Mouse (Mus musculus) kidney, adult 2 months (tissue): ENCODE measurements around the gene Gon4l. TPM values are rescaled to one million over a fixed set of nuclear protein-coding genes. Genes with fewer than 3 reads are reported as not detected.

Source experiments
- DNase-seq: peaks from one replicate; pipeline ENCODE4 v3.0.0; 2021
- H3K27ac ChIP-seq: fragments of 200-500 bp; 2 replicates; pipeline ENCODE4 v1.5.1; 2012; ENCODE audit warnings: low read depth, low read length, control low read depth, inconsistent platforms; ENCODE audit not compliant: insufficient read depth
- H3K27me3 ChIP-seq: fragments of 200-500 bp; replicated peaks from 2 replicates; pipeline ENCODE4 v1.6.1; 2012; ENCODE audit warnings: mild to moderate bottlenecking, moderate library complexity, low read length, inconsistent platforms; ENCODE audit not compliant: control insufficient read depth, insufficient read depth
- H3K36me3 ChIP-seq: fragments of 200-500 bp; 2 replicates; pipeline ENCODE4 v1.6.1; 2012; ENCODE audit warnings: mild to moderate bottlenecking, moderate library complexity, low read length, inconsistent platforms; ENCODE audit not compliant: control insufficient read depth, insufficient read depth
- H3K4me1 ChIP-seq: fragments of 200-500 bp; 2 replicates; pipeline ENCODE4 v1.6.1; 2011; ENCODE audit warnings: low read length; ENCODE audit not compliant: control insufficient read depth, insufficient read depth
- H3K4me3 ChIP-seq: fragments of 200-500 bp; 2 replicates; pipeline ENCODE4 v1.5.1; 2011; ENCODE audit warnings: mild to moderate bottlenecking, low read depth, low read length, control low read depth; ENCODE audit not compliant: insufficient read depth
- CTCF ChIP-seq: fragments of 200-500 bp; conservative IDR thresholded peaks from 2 replicates; pipeline ENCODE4 v1.5.1; 2011; ENCODE audit warnings: low read depth, mild to moderate bottlenecking, control low read depth, low read length, moderate library complexity, mixed read lengths; ENCODE audit not compliant: insufficient read depth, insufficient read length
- POLR2A ChIP-seq: fragments of 200-500 bp; IDR thresholded peaks from one replicate; pipeline ENCODE4 v1.6.1; 2011; ENCODE audit warnings: low read depth, low read length, control low read depth
- WGBS: fragments of 180-500 bp; shearing (Covaris S2); methylation state at CpG from one replicate; pipeline ENCODE4 v1.1.7; 2018; 5-methylcytosine and 5-hydroxymethylcytosine counted together
- polyA plus RNA-seq: library from polyadenylated mRNA; depleted of rRNA; stranded (reverse); fragments of >200 nt; gene quantifications from 2 replicates; pipeline ENCODE4 v1.2.3, GENCODE M21; 2012

The Gon4l gene
- polyA plus RNA-seq, 1 experiment, result 11.8 TPM

DNA sequence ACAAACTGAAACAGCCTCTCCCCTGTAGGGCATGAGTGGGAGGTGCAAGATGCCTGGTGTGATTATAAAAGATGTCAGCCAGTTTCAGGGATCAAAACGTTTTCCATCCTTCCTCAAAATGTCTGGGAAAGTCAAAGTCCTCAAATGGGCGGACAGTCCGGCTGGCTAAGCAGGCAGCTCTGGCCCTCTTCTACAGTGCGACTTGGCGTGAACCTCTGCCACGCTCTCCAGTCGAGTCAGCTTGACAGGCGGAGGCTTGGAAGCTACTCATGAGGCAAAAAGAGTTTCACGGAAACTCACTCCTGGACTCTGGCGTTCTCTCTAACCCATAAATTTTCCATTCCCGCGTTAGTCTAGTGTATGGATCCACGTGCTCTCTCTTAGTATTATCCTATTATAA, 84.0 kb downstream of the Gon4l start:
- Histone ChIP-seq H3K4me1 (peaks cover 3% of the 10 kb centered on the region; the same call in 1 of the 2 replicates), H3K27me3 (no peaks in the 10 kb centered on the region), H3K4me3 (no peak overlapping the region), H3K36me3 (no peaks in the 10 kb centered on the region), H3K27ac (no peak overlapping the region)
- WGBS, result 36% methylated on average over 13 of the region's 13 CpGs
- DNase-seq, result peak; percentile 57
- TF ChIP-seq CTCF (no peak), POLR2A (no peak)

DNA sequence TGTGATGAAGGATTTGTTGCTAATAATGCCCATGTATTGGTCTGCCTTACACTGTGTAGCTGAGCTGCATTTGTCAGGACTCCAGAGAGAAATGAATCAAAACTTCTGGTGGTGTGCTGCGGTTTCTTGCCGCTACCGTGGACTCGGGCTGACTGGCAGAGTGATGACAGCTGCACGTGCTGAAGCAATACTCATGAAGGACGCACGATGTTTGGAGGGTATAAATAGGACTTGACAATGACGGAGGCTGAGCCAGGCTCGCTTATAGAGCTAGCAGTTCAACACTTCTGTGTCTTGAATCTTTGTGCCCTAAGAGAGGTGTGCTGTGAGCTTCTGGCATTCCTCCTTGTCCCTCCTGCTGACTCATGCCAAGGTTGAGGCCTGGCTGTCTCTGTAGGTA, 86.4 kb downstream of the Gon4l start:
- 96% methylated on average over 9 of the region's 9 CpGs for WGBS
- TF ChIP-seq CTCF (no peak), POLR2A (no peak)
- no peak overlapping the region for H3K4me3 ChIP-seq
- no peaks in the 10 kb centered on the region for H3K36me3 ChIP-seq
- H3K27me3 ChIP-seq, result no peaks in the 10 kb centered on the region
- no peak overlapping the region for H3K27ac ChIP-seq
- no peak for DNase-seq
- peaks cover 3% of the 10 kb centered on the region; the same call in 1 of the 2 replicates for H3K4me1 ChIP-seq

- H3K27ac ChIP-seq, result no peak overlapping the region
- no peaks in the 10 kb centered on the region for H3K27me3 ChIP-seq
- no peaks in the 10 kb centered on the region for H3K36me3 ChIP-seq
- 83% methylated on average over 8 of the region's 8 CpGs for WGBS
- H3K4me1 ChIP-seq, result no peaks in the 10 kb centered on the region
- H3K4me3 ChIP-seq, result no peak overlapping the region
- no peak for DNase-seq
- TF ChIP-seq POLR2A, result no peak
- no peak for TF ChIP-seq CTCF
These were observed 89.1 kb downstream of the Gon4l start for GRCm38 (mm10) chr3:88923989-88924591.

DNA sequence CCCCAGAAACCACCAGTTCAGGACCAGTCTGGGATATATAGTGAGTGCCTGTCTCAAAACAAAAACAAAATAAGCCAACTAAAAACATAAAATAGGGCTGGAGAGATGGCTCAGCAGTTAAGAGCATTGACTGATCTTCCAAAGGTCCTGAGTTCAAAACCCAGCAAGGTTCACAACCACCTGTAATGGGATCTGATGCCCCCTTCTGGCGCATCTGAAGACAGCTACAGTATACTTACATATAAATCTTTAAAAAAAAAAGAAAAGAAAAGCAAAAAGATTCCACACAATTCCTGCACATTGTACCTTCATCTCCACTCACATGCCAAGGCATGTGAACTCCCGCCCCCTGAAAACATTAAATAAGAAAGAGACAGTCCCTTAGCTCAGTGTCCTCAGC, 90.6 kb downstream of the Gon4l start:
- Histone ChIP-seq H3K4me3 (no peak overlapping the region), H3K27me3 (no peaks in the 10 kb centered on the region), H3K27ac (no peak overlapping the region), H3K4me1 (no peaks in the 10 kb centered on the region), H3K36me3 (no peaks in the 10 kb centered on the region)
- WGBS, result 87% methylated on average over 2 of the region's 2 CpGs
- TF ChIP-seq CTCF (no peak), POLR2A (no peak)
- DNase-seq, result no peak

DNA sequence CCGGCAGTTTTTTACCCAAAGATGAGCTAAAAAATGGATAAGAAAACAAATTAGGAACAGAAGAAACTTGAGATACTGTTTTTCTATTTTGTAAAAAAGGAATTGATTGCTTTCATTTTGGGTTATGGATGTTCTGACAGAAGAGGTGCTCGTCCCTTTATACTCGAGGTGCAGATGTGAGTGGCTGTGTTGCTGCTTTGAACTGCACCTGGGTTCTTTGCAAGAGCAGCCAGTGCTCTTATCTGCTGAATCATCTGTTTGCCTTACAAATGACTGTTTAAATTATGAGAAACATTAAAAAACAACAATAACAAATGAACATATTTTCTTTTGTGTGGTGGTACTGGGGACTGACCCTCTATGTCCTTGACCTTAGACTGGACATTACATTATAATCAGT, 94.5 kb downstream of the Gon4l start:
- no peaks in the 10 kb centered on the region for H3K27me3 ChIP-seq
- DNase-seq, result no peak
- no peaks in the 10 kb centered on the region for H3K4me1 ChIP-seq
- H3K36me3 ChIP-seq, result peaks cover 1% of the 10 kb centered on the region; the same call in 1 of the 2 replicates
- H3K4me3 ChIP-seq, result no peak overlapping the region
- 74% methylated on average over 3 of the region's 3 CpGs for WGBS
- H3K27ac ChIP-seq, result no peak overlapping the region
- TF ChIP-seq POLR2A (no peak), CTCF (no peak)

DNA sequence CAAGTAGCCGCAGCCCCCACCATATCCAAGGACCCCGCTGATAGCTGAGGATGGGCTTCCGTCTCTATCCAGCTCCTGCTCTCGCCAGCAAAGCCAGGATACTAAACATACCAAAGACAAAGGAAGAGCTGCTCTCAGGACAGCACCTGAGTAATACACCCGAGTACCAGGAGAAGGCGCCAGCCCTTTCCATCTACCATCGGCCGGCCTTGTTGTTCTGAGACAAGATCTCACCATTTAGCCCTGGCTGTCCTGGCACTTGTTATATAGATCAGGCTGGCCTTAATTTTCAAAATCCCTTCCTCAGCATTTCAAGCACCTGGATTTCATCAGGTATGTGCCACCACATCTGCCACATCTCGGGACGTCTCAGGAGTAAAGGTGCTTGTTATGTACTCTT, 104.0 kb downstream of the Gon4l start:
- no peak for DNase-seq
- peaks cover 4% of the 10 kb centered on the region; the same call in 1 of the 2 replicates for H3K4me1 ChIP-seq
- TF ChIP-seq CTCF (no peak), POLR2A (no peak)
- no peak overlapping the region for H3K4me3 ChIP-seq
- no peak overlapping the region for H3K27ac ChIP-seq
- H3K36me3 ChIP-seq, result no peaks in the 10 kb centered on the region
- no peaks in the 10 kb centered on the region for H3K27me3 ChIP-seq
- WGBS, result 95% methylated on average over 10 of the region's 10 CpGs

- TF ChIP-seq POLR2A (no peak), CTCF (0 out of 2 replicates have a peak, but pooled peaks have one; percentile 29)
- Histone ChIP-seq H3K27me3 (no peaks in the 10 kb centered on the region), H3K4me3 (no peak overlapping the region), H3K36me3 (no peaks in the 10 kb centered on the region), H3K4me1 (peaks cover 4% of the 10 kb centered on the region; the same call in 1 of the 2 replicates), H3K27ac (no peak overlapping the region)
- peak; percentile 65 for DNase-seq
- WGBS, result 56% methylated on average over 3 of the region's 3 CpGs
These were observed 104.7 kb downstream of the Gon4l start for GRCm38 (mm10) chr3:88939749-88940148.
